Mouse (Mus musculus) macrophage (primary cell): ENCODE measurements around the gene Cacna1e. TPM values are rescaled to one million over a fixed set of nuclear protein-coding genes. Genes with fewer than 3 reads are reported as not detected.

ENCODE experiments used
- polyA plus RNA-seq: library from polyadenylated mRNA; stranded (reverse); fragments of 250-400 nt; gene quantifications from 3 replicates; pipeline ENCODE4 v1.2.4, GENCODE M21; 2018; ENCODE audit warnings: inconsistent platforms

The Cacna1e gene
- polyA plus RNA-seq, 1 experiment from 2014 or later: 0.01 TPM

Other genes starting within 250 kb of the Cacna1e start
- 24.7 to 56.1 TPM (median 49.7 TPM) in 3 replicates for gene Ier5, start 215.1 kb upstream of the Cacna1e start, polyA plus RNA-seq